Mouse (Mus musculus) CH12.LX (cell line): ENCODE measurements around the gene Olfr159. TPM values are rescaled to one million over a fixed set of nuclear protein-coding genes. Genes with fewer than 3 reads are reported as not detected.

Experiments used
- DNase-seq: peaks from one replicate; pipeline ENCODE4 v3.0.0-alpha.2; 2013; ENCODE audit errors: extremely low read depth
- H3K27ac ChIP-seq: 2 replicates; pipeline ENCODE4 v1.5.1; 2012; ENCODE audit warnings: low read depth, mild to moderate bottlenecking, control low read depth, moderate library complexity; ENCODE audit not compliant: insufficient read depth
- H3K27me3 ChIP-seq: replicated peaks from 2 replicates; pipeline ENCODE3; 2012; ENCODE audit warnings: inconsistent platforms
- H3K36me3 ChIP-seq, 2 experiments: replicated peaks in 1 of 2; 2 replicates each; pipeline versions ENCODE3 to v1.6.1; 2012; ENCODE audit warnings: inconsistent platforms in 1 of 2, low read length in 1 of 2, mild to moderate bottlenecking in 1 of 2, mixed read lengths in 1 of 2, moderate library complexity in 1 of 2; ENCODE audit not compliant: control insufficient read depth in 1 of 2, insufficient read depth in 1 of 2
- H3K4me1 ChIP-seq, 2 experiments: 2 replicates each; pipeline ENCODE4 v1.6.1; 2012; ENCODE audit warnings: inconsistent platforms in 1 of 2, moderate library complexity in 1 of 2; ENCODE audit not compliant: insufficient read depth in 2 of 2, control insufficient read depth in 1 of 2
- H3K4me2 ChIP-seq: 2 replicates; pipeline ENCODE4 v1.6.1; 2012; ENCODE audit warnings: low read depth, mild to moderate bottlenecking, control low read depth; ENCODE audit not compliant: poor library complexity, insufficient read depth, severe bottlenecking
- H3K4me3 ChIP-seq, 3 experiments: fragments of 150-350 bp in 1 of 3; sonication (generic) in 1 of 3; replicated peaks in 1 of 3; 2 replicates each; pipeline versions ENCODE3 to v1.5.1; 2011 to 2012; ENCODE audit warnings: low read depth in 2 of 3, low read length in 2 of 3, mild to moderate bottlenecking in 2 of 3, moderate library complexity in 2 of 3, control low read depth in 1 of 3, improper control_type of control experiment in 1 of 3, inconsistent platforms in 1 of 3, mixed read lengths in 1 of 3; ENCODE audit not compliant: poor library complexity in 1 of 3
- H3K79me2 ChIP-seq: replicated peaks from 2 replicates; pipeline ENCODE4 v1.6.1; 2012; ENCODE audit warnings: mild to moderate bottlenecking, moderate library complexity; ENCODE audit not compliant: control insufficient read depth, poor library complexity, insufficient read depth, severe bottlenecking; ENCODE audit errors: extremely low read depth
- H3K9ac ChIP-seq: 2 replicates; pipeline ENCODE4 v1.6.1; 2012; ENCODE audit warnings: low read depth, mild to moderate bottlenecking, control low read depth, moderate library complexity; ENCODE audit not compliant: insufficient read depth
- H3K9me3 ChIP-seq: replicated peaks from 2 replicates; pipeline ENCODE3; 2012; ENCODE audit warnings: low read length, inconsistent platforms, mixed read lengths
- CHD1 ChIP-seq: IDR thresholded peaks from 2 replicates; pipeline ENCODE4 v1.6.1; 2012; ENCODE audit warnings: low read depth, low read length, improper control_type of control experiment, inconsistent platforms
- CHD2 ChIP-seq: IDR thresholded peaks from 2 replicates; pipeline ENCODE4 v1.6.1; 2011; ENCODE audit warnings: low read length, improper control_type of control experiment
- E2F4 ChIP-seq: IDR thresholded peaks from 2 replicates; pipeline ENCODE4 v1.6.1; 2011; ENCODE audit warnings: low read depth, low read length, improper control_type of control experiment; ENCODE audit not compliant: insufficient replicate concordance
- ELF1 ChIP-seq: IDR thresholded peaks from 2 replicates; pipeline ENCODE4 v1.6.1; 2014; ENCODE audit warnings: low read depth, mild to moderate bottlenecking, inconsistent platforms, low read length, improper control_type of control experiment
- GABPA ChIP-seq: IDR thresholded peaks from 2 replicates; pipeline ENCODE4 v1.6.1; 2012; ENCODE audit warnings: low read depth, low read length, improper control_type of control experiment, inconsistent platforms; ENCODE audit not compliant: insufficient replicate concordance
- HCFC1 ChIP-seq: IDR thresholded peaks from 2 replicates; pipeline ENCODE4 v1.6.1; 2012; ENCODE audit warnings: low read depth, mild to moderate bottlenecking, inconsistent platforms, low read length, improper control_type of control experiment
- IRF4 ChIP-seq: IDR thresholded peaks from 2 replicates; pipeline ENCODE4 v1.6.1; 2014; ENCODE audit warnings: low read depth, mild to moderate bottlenecking, inconsistent platforms, low read length, improper control_type of control experiment
- KAT2A ChIP-seq: IDR thresholded peaks from 2 replicates; pipeline ENCODE4 v1.6.1; 2012; ENCODE audit warnings: low read length, improper control_type of control experiment, inconsistent platforms; ENCODE audit not compliant: insufficient replicate concordance
- MAFK ChIP-seq: IDR thresholded peaks from 2 replicates; pipeline ENCODE4 v1.6.1; 2011; ENCODE audit warnings: low read length, improper control_type of control experiment; ENCODE audit not compliant: insufficient replicate concordance
- MAZ ChIP-seq: IDR thresholded peaks from 2 replicates; pipeline ENCODE4 v1.6.1; 2012; ENCODE audit warnings: low read depth, mild to moderate bottlenecking, inconsistent platforms, low read length, improper control_type of control experiment, moderate library complexity
- MEF2A ChIP-seq: IDR thresholded peaks from 2 replicates; pipeline ENCODE4 v1.6.1; 2014; ENCODE audit warnings: low read depth, mild to moderate bottlenecking, inconsistent platforms, low read length, improper control_type of control experiment, borderline replicate concordance
- MXI1 ChIP-seq: IDR thresholded peaks from 2 replicates; pipeline ENCODE4 v1.6.1; 2011; ENCODE audit warnings: mild to moderate bottlenecking, low read depth, low read length, improper control_type of control experiment
- MYC ChIP-seq: IDR thresholded peaks from 2 replicates; pipeline ENCODE4 v1.6.1; 2011; ENCODE audit warnings: low read depth, mild to moderate bottlenecking, improper control_type of control experiment, low read length
- PAX5 ChIP-seq: IDR thresholded peaks from 2 replicates; pipeline ENCODE4 v1.6.1; 2012; ENCODE audit warnings: low read length, inconsistent platforms, mixed read lengths
- RAD21 ChIP-seq: IDR thresholded peaks from 2 replicates; pipeline ENCODE4 v1.6.1; 2011; ENCODE audit warnings: low read depth, mild to moderate bottlenecking, low read length, improper control_type of control experiment, moderate library complexity
- RCOR1 ChIP-seq: conservative IDR thresholded peaks from 2 replicates; pipeline ENCODE4 v1.6.1; 2012; ENCODE audit warnings: low read depth, mild to moderate bottlenecking, inconsistent platforms, low read length, improper control_type of control experiment
- SIN3A ChIP-seq: IDR thresholded peaks from 2 replicates; pipeline ENCODE4 v1.6.1; 2012; ENCODE audit warnings: low read length, improper control_type of control experiment, inconsistent platforms
- SMC3 ChIP-seq: IDR thresholded peaks from 2 replicates; pipeline ENCODE4 v1.6.1; 2011; ENCODE audit warnings: low read depth, low read length, improper control_type of control experiment
- USF1 ChIP-seq: IDR thresholded peaks from 2 replicates; pipeline ENCODE4 v1.6.1; 2014; ENCODE audit warnings: low read depth, mild to moderate bottlenecking, inconsistent platforms, low read length, improper control_type of control experiment
- ZC3H11A ChIP-seq: IDR thresholded peaks from 2 replicates; pipeline ENCODE4 v1.6.1; 2012; ENCODE audit warnings: low read depth, mild to moderate bottlenecking, inconsistent platforms, low read length, improper control_type of control experiment
- ZKSCAN1 ChIP-seq: IDR thresholded peaks from 2 replicates; pipeline ENCODE4 v1.6.1; 2012; ENCODE audit warnings: low read depth, inconsistent platforms, low read length, improper control_type of control experiment, borderline replicate concordance
- dilution Hi-C: fragments of 300-500 bp; cut with MboI; formaldehyde crosslinking; loops from 2 replicates; pipeline ENCODE4 v1.14.3; 2020; ENCODE audit warnings: low sequenced_read_pairs; ENCODE audit not compliant: extremely low pct_unique_long_range_greater_than_20kb, extremely low pct_ligation_motif_present
- in situ Hi-C: fragments of 300-500 bp; cut with MboI; formaldehyde crosslinking; loops from 3 replicates; pipeline ENCODE4 v1.14.3; 2019; ENCODE audit warnings: low sequenced_read_pairs, low pct_ligation_motif_present, low pct_unique_long_range_greater_than_20kb, mixed read lengths
- polyA plus RNA-seq: library from polyadenylated mRNA; unstranded; fragments of >175 nt; gene quantifications from 2 replicates; pipeline ENCODE4 v1.2.1, GENCODE M21; 2012; ENCODE audit warnings: low read depth; ENCODE audit not compliant: insufficient read length
- total RNA-seq, 2 experiments: library from RNA; depleted of rRNA; stranded (reverse); fragments of 300-350 nt in 1 of 2; fragments of >200 nt in 1 of 2; gene quantifications; 2 replicates each; pipeline ENCODE4 v1.2.3; 2012 to 2014

Gene Olfr159
- total and polyA plus RNA-seq, 3 experiments = not detected

DNA sequence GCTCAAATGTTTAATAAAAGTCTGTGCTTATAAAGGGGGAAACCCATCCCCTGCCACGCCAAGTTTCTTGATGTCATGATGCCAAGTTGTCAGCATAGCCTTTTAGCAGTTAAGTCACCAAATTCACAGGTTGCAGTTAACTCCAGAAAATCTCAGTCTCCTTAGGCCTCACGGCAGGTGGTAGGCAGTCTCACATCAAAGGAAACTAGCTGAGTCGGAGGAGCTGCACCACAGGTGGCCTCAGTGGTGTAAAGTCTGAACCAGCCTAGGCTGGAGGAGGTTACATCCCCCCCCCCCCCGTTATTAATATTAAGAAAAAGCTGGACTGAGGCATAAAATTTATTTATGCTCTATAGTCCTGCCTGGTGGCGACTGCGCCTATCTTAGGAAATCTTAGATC, 24.5 kb upstream of the Olfr159 start:
- Histone ChIP-seq H3K4me1 (no peaks in the 10 kb centered on the region), H3K27ac (no peak overlapping the region), H3K27me3 (peaks cover 55% of the 10 kb centered on the region), H3K79me2 (no peaks in the 10 kb centered on the region)
- dilution Hi-C loops = no loop called here
- TF ChIP-seq MAFK (no peak), ELF1 (no peak), GABPA (no peak), HCFC1 (no peak), PAX5 (no peak), IRF4 (no peak), SIN3A (no peak), MEF2A (no peak), CHD2 (no peak), USF1 (no peak), MXI1 (no peak)
- TF ChIP-seq, all 38 proteins: peak for 0
- no peak overlapping the region for H3K9ac ChIP-seq
- in situ Hi-C loops = no loop called here
- H3K9me3 ChIP-seq = peaks cover 5% of the 10 kb centered on the region
- no peak for DNase-seq
- no peak overlapping the region for H3K4me3 ChIP-seq
- no peaks in the 10 kb centered on the region for H3K36me3 ChIP-seq
- no peak overlapping the region for H3K4me2 ChIP-seq

DNA sequence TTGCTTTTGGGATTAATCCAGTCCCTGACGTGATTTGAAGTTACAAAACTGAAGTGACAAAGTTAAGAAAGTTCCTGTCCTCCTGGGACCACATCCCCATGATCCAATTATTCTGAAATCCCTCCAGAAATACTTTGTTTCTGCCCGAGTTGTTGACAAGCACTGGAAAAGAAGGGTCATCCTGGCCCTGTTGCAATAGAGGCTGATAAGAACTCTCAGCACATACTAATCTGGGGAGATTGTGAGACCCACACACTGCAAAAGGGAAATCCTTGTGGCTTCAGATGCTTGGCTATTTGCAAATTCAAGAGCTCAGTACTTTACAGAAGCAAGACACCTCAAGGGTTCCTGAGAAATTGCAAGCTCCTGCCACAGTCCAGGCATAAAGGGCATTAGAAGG, 1.5 kb upstream of the Olfr159 start:
- TF ChIP-seq MAZ (no peak), USF1 (no peak), ELF1 (no peak), ZKSCAN1 (no peak), MEF2A (no peak), CHD2 (no peak), RAD21 (no peak), MAFK (no peak), CHD1 (no peak), E2F4 (no peak), RCOR1 (no peak), ZC3H11A (no peak), SMC3 (no peak), KAT2A (no peak), MYC (no peak)
- Histone ChIP-seq H3K4me1 (no peaks in the 10 kb centered on the region), H3K9ac (no peak overlapping the region), H3K79me2 (no peaks in the 10 kb centered on the region), H3K27me3 (peaks cover 64% of the 10 kb centered on the region), H3K9me3 (peaks cover 4% of the 10 kb centered on the region), H3K4me3 (no peak overlapping the region), H3K4me2 (no peak overlapping the region), H3K36me3 (no peaks in the 10 kb centered on the region), H3K27ac (no peak overlapping the region)
- no peak for DNase-seq
- in situ Hi-C loops (no loop called here), dilution Hi-C loops (no loop called here)
